Mouse (Mus musculus): ENCODE data around the gene Plekho2. TPM values are rescaled to one million over a fixed set of nuclear protein-coding genes. Genes with fewer than 3 reads are reported as not detected.

The Plekho2 gene
- polyA plus RNA-seq, 1 experiment from 2014 or later: 6.7 TPM

DNA sequence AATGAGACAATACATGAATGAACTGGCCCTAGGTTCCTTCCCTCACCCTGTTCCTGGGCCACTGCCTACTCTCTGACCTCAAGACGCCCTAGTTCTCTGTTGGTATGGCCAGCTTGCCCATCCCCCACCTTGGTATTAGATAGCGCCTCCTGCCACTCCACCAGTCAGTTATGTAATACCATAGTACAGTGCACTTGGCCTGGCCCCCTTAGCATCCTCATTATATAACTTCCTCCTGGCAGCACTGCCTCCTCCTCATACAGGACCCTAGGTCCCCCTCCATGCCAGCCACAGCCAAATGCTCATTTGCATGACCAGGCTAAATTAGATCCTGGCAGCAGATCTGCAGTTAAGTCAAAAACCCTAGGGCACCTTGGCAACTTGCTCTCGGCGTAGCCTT, 18.8 kb downstream of the Plekho2 start:
- Histone ChIP-seq H3K4me1 (replicated peaks; ENCODE audit: control insufficient read depth, insufficient read depth, low read length) (peaks cover 8% of the 10 kb centered on the region), H3K9me3 (ENCODE audit: control insufficient read depth) (no peaks in the 10 kb centered on the region), H3K27me3 (replicated peaks; ENCODE audit: control insufficient read depth, insufficient read depth, low read length) (no peaks in the 10 kb centered on the region), H3K36me3 (ENCODE audit: control insufficient read depth, insufficient read depth) (peaks cover 26% of the 10 kb centered on the region; the same call in 1 of the 2 replicates), H3K4me2 (replicated peaks; ENCODE audit: low read depth) (no peak overlapping the region), H3K9ac (ENCODE audit: low read depth, low read length) (no peak overlapping the region), H3K27ac (ENCODE audit: low read depth, low read length) (no peak overlapping the region), H3K4me3 (ENCODE audit: low read depth, low read length) (no peak overlapping the region)
- ATAC-seq: no peak
- no peak for TF ChIP-seq CTCF (IDR thresholded peaks at IDR 0.05; ENCODE audit: low read depth)
- 90% methylated on average over 4 of the region's 4 CpGs for WGBS

DNA sequence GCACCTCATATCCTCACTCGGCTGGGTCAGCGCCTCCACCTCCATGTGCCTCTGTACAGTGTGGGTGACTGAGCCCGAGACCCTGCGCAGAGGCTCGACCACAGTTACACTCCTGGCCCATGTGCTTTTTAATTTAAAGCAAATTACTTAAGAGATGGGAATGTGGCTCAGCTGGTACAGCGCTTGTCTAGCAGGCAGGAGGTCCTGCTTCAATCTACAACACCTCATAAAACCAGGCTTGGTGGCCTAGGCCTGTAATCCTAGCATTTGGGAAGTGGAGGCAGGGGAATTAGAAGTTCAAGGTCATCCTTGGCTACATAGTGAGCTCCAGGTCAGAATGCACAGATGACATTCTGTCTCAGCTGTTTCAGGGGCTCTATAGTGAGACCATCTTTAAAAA, 21.0 kb downstream of the Plekho2 start:
- TF ChIP-seq CTCF (IDR thresholded peaks at IDR 0.05; ENCODE audit: low read depth): no peak
- Histone ChIP-seq H3K4me3 (ENCODE audit: low read depth, low read length) (no peak overlapping the region), H3K27ac (ENCODE audit: low read depth, low read length) (no peak overlapping the region), H3K4me1 (replicated peaks; ENCODE audit: control insufficient read depth, insufficient read depth, low read length) (peaks cover 8% of the 10 kb centered on the region), H3K27me3 (replicated peaks; ENCODE audit: control insufficient read depth, insufficient read depth, low read length) (no peaks in the 10 kb centered on the region), H3K9me3 (ENCODE audit: control insufficient read depth) (no peaks in the 10 kb centered on the region), H3K4me2 (replicated peaks; ENCODE audit: low read depth) (no peak overlapping the region), H3K36me3 (ENCODE audit: control insufficient read depth, insufficient read depth) (peaks cover 30% of the 10 kb centered on the region; the same call in 1 of the 2 replicates), H3K9ac (ENCODE audit: low read depth, low read length) (no peak overlapping the region)
- no peak for ATAC-seq
- WGBS: 95% methylated on average over 6 of the region's 6 CpGs

GRCm38 (mm10) chr9:65556979-65557378, 22.9 kb downstream of the Plekho2 start:
- no peak overlapping the region for H3K4me3 ChIP-seq (ENCODE audit: low read depth, low read length)
- TF ChIP-seq CTCF (IDR thresholded peaks at IDR 0.05; ENCODE audit: low read depth): no peak
- peaks cover 30% of the 10 kb centered on the region; the same call in 1 of the 2 replicates for H3K36me3 ChIP-seq (ENCODE audit: control insufficient read depth, insufficient read depth)
- no peak for ATAC-seq
- no peak overlapping the region for H3K27ac ChIP-seq (ENCODE audit: low read depth, low read length)
- H3K9me3 ChIP-seq (ENCODE audit: control insufficient read depth): no peaks in the 10 kb centered on the region
- H3K4me1 ChIP-seq (replicated peaks; ENCODE audit: control insufficient read depth, insufficient read depth, low read length): peaks cover 3% of the 10 kb centered on the region
- 92% methylated on average over 5 of the region's 5 CpGs for WGBS
- no peak overlapping the region for H3K9ac ChIP-seq (ENCODE audit: low read depth, low read length)
- H3K27me3 ChIP-seq (replicated peaks; ENCODE audit: control insufficient read depth, insufficient read depth, low read length): no peaks in the 10 kb centered on the region
- no peak overlapping the region for H3K4me2 ChIP-seq (replicated peaks; ENCODE audit: low read depth)

DNA sequence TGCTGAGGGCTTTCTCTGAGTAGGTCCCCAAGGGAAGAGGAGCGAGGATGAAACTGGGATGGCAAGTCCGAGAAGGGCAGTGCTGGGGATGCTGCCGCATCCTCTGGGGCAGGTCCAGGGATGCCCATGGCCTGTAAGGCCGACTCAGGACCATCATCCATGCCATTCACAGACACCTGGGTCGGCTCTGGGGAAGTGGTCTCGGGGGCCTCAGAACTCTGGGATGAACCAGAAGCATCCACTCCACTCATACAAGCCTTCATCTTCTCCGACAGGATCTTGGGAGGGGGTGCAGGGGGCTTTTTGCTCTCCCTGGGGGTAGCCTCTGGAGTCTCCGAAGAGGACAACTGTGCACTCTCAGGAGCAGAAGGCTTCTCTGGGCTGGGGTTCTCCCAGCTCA, 23.5 kb downstream of the Plekho2 start:
- Histone ChIP-seq H3K4me2 (replicated peaks; ENCODE audit: low read depth) (no peak overlapping the region), H3K27ac (ENCODE audit: low read depth, low read length) (no peak overlapping the region), H3K27me3 (replicated peaks; ENCODE audit: control insufficient read depth, insufficient read depth, low read length) (no peaks in the 10 kb centered on the region), H3K9ac (ENCODE audit: low read depth, low read length) (no peak overlapping the region), H3K36me3 (ENCODE audit: control insufficient read depth, insufficient read depth) (peaks cover 30% of the 10 kb centered on the region; the same call in 1 of the 2 replicates), H3K4me3 (ENCODE audit: low read depth, low read length) (no peak overlapping the region), H3K9me3 (ENCODE audit: control insufficient read depth) (no peaks in the 10 kb centered on the region), H3K4me1 (replicated peaks; ENCODE audit: control insufficient read depth, insufficient read depth, low read length) (0 out of 2 replicates have a peak, but pooled peaks cover under 1% of the 10 kb centered on the region)
- TF ChIP-seq CTCF (IDR thresholded peaks at IDR 0.05; ENCODE audit: low read depth): no peak
- 95% methylated on average over 8 of the region's 8 CpGs for WGBS
- no peak for ATAC-seq

GRCm38 (mm10) chr9:65555621-65556020, 24.2 kb downstream of the Plekho2 start:
- ATAC-seq: no peak
- H3K4me2 ChIP-seq (replicated peaks; ENCODE audit: low read depth): no peak overlapping the region
- no peaks in the 10 kb centered on the region for H3K27me3 ChIP-seq (replicated peaks; ENCODE audit: control insufficient read depth, insufficient read depth, low read length)
- H3K4me1 ChIP-seq (replicated peaks; ENCODE audit: control insufficient read depth, insufficient read depth, low read length): 0 out of 2 replicates have a peak, but pooled peaks cover 2% of the 10 kb centered on the region
- no peak overlapping the region for H3K4me3 ChIP-seq (ENCODE audit: low read depth, low read length)
- H3K27ac ChIP-seq (ENCODE audit: low read depth, low read length): no peak overlapping the region; the same call in 1 of the 2 replicates
- WGBS: 73% methylated on average over 4 of the region's 4 CpGs
- no peaks in the 10 kb centered on the region for H3K9me3 ChIP-seq (ENCODE audit: control insufficient read depth)
- no peak for TF ChIP-seq CTCF (IDR thresholded peaks at IDR 0.05; ENCODE audit: low read depth)
- H3K9ac ChIP-seq (ENCODE audit: low read depth, low read length): no peak overlapping the region
- peaks cover 30% of the 10 kb centered on the region; the same call in 1 of the 2 replicates for H3K36me3 ChIP-seq (ENCODE audit: control insufficient read depth, insufficient read depth)

DNA sequence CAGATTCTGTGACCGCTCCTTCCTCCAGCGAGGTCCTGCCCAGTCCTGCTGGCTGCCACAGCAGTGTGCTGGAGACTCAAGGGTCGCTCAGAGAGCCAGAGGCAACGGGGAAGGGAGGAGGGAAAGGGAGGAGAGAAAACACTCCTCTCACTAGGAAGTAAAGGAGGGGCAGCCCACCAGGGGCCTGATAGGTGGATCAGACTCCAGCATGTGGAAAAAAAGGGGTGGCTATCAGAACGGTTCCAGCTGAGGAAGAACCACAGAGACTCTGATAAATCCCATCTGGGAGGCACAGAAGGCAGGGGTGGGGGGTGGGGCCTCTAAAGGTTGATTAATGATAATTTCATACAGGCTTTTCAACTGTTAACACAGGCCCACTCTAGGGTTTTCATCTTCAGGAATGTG, 24.8 kb downstream of the Plekho2 start:
- TF ChIP-seq CTCF (IDR thresholded peaks at IDR 0.05; ENCODE audit: low read depth): no peak
- WGBS: 12% methylated on average over 5 of the region's 5 CpGs
- peak; percentile 32 for ATAC-seq
- peak overlapping the region; percentile 42 for H3K27ac ChIP-seq (ENCODE audit: low read depth, low read length)
- no peak overlapping the region for H3K4me3 ChIP-seq (ENCODE audit: low read depth, low read length)
- 0 out of 2 replicates have a peak, but pooled peaks cover 2% of the 10 kb centered on the region for H3K4me1 ChIP-seq (replicated peaks; ENCODE audit: control insufficient read depth, insufficient read depth, low read length)
- no peak overlapping the region for H3K4me2 ChIP-seq (replicated peaks; ENCODE audit: low read depth)
- no peaks in the 10 kb centered on the region for H3K9me3 ChIP-seq (ENCODE audit: control insufficient read depth)
- no peaks in the 10 kb centered on the region for H3K27me3 ChIP-seq (replicated peaks; ENCODE audit: control insufficient read depth, insufficient read depth, low read length)
- H3K36me3 ChIP-seq (ENCODE audit: control insufficient read depth, insufficient read depth): peaks cover 30% of the 10 kb centered on the region; the same call in 1 of the 2 replicates
- no peak overlapping the region for H3K9ac ChIP-seq (ENCODE audit: low read depth, low read length)

Data from intestine, postnatal 0 days (tissue).